Mouse (Mus musculus) layer of hippocampus, adult 2 months (tissue): Measurements from ENCODE around the gene Gm21671. TPM values are rescaled to one million over a fixed set of nuclear protein-coding genes. Genes with fewer than 3 reads are reported as not detected.
"Not testable (repeated sequence)": the region's sequence is repeated elsewhere in the genome, so short reads cannot be mapped to it uniquely, and the experiment has no call there.

Experiments
- DNase-seq, 2 experiments: peaks; one replicate each; pipeline ENCODE4 v3.0.0; 2022; ENCODE audit warnings: low spot score in 2 of 2
- H3K27ac ChIP-seq: fragments of 200-600 bp; 2 replicates; pipeline ENCODE4 v1.8.1; 2022
- H3K4me3 ChIP-seq: fragments of 200-600 bp; 2 replicates; pipeline ENCODE4 v1.8.1; 2022; ENCODE audit warnings: mild to moderate bottlenecking
- long read RNA-seq, 2 experiments: library from polyadenylated mRNA; stranded (forward); transcript quantifications; one replicate each; pipeline ENCODE4 v2.0.0; 2021; ENCODE audit warnings: borderline mapping rate in 2 of 2
- total RNA-seq, 2 experiments: library from RNA; stranded (reverse); gene quantifications; 2 replicates each; pipeline ENCODE4 v1.2.3; 2021

Gm21671 gene
- total RNA-seq = not detected
- long read RNA-seq, experiment 1 = 0 reads
- long read RNA-seq, experiment 2 = 0 reads

DNA sequence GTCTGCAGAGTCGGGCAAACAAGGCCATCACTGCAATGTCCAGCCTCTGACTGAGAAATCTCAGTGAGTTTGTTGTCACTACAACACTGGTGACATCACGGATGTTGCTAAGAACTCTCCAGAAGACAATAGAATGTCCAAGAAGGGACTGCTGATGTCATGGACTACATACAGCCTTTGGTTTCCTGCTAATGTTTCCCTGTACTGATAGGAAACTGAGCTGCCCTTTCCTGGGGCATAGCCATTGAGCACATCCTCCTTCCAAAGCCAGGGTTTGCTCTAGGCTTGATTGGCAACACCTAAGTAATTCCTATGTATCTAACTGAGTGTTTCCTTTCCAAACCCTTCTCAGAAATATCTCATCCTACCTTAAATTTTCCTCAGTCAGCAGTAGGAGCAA is at the start of gene Gm21671:
Gm21671 (minus strand) TSS at position 101 of the 400 bp plus-strand sequence.
- not testable (repeated sequence) for H3K4me3 ChIP-seq, DNase-seq, H3K27ac ChIP-seq

DNA sequence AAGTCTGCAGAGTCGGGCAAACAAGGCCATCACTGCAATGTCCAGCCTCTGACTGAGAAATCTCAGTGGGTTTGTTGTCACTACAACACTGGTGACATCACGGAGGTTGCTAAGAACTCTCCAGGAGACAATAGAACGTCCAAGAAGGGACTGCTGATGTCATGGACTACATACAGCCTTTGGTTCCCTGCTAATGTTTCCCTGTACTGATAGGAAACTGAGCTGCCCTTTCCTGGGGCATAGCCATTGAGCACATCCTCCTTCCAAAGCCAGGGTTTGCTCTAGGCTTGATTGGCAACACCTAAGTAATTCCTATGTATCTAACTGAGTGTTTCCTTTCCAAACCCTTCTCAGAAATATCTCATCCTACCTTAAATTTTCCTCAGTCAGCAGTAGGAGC is 34.3 kb upstream of the Gm21671 start, which contains the start of gene Gm21698:
Gm21698 (minus strand) TSS at position 101 of the 400 bp plus-strand sequence.
- DNase-seq, H3K27ac ChIP-seq, H3K4me3 ChIP-seq: not testable (repeated sequence)

GRCm38 (mm10) chr5:25972563-25972962 is 18.3 kb upstream of the Gm21671 start, which contains the start of gene Gm21680:
Gm21680 (minus strand) TSS chr5:25972663.
- H3K4me3 ChIP-seq, H3K27ac ChIP-seq, DNase-seq: not testable (repeated sequence)

DNA sequence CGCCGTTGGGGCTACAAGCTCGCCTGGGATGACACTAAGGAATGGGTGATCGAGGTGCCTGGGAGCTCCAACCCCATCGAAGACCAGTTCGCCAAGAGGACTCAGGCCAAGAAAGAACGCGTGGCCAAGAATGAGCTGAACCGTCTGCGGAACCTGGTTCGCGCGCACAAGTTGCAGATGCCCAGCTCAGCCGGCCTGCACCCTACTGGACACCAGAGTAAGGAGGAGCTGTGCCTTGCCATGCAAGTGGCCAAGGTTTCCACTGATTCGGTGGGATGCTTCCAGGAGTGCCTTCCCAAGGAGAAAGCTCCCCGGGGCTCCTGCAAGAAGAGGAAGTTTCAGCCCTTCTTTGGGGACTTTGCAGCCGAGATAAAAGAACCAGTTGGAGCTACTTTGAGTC is 2.8 kb upstream of the Gm21671 start:
- H3K4me3 ChIP-seq, H3K27ac ChIP-seq, DNase-seq: not testable (repeated sequence)

GRCm38 (mm10) chr5:25956611-25957010 is 2.4 kb upstream of the Gm21671 start:
- H3K4me3 ChIP-seq, DNase-seq, H3K27ac ChIP-seq: not testable (repeated sequence)

DNA sequence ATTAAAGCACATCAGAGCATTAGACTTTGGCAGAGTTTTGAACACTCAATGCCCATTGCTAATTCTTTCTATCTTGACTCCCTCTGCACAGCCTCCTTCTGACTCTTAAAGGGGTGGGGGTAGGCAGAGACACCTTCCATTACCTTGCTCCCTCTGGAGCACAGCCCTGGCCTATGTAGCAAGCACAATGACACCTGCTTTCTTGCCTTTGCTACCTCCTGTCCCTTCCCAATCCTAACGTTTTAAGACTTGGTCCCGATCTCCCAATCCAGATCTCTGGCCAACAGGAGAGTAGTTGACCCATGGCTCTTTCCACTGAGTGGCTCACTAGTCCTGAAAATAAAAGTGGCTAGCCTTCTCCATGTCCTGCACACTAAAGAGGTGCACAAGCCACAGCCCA is 8.8 kb downstream of the Gm21671 start:
- H3K27ac ChIP-seq, DNase-seq, H3K4me3 ChIP-seq: not testable (repeated sequence)

- H3K27ac ChIP-seq = not testable (repeated sequence)
Observed at GRCm38 (mm10) chr5:25942281-25942680, 11.9 kb downstream of the Gm21671 start, which contains the start of gene Gm21663. Gm21663 (minus strand) TSS chr5:25942381.

More at GRCm38 (mm10) chr5:25942281-25942680, 11.9 kb downstream of the Gm21671 start, which contains the start of gene Gm21663:
- not testable (repeated sequence) for H3K4me3 ChIP-seq, DNase-seq

Other genes starting within 250 kb of the Gm21671 start
- gene Xrcc2, start 248.6 kb downstream of the Gm21671 start, total RNA-seq = 1 to 10 TPM; 6.4 to 6.9 TPM
- gene Actr3b, start 194.4 kb downstream of the Gm21671 start, total RNA-seq = 100 to 1,000 TPM; 136 to 139 TPM
- gene Gm21663, start 12.0 kb downstream of the Gm21671 start, total RNA-seq = not detected
- gene Gm21680, start 18.2 kb upstream of the Gm21671 start, total RNA-seq = not detected
- gene Gm21698, start 34.2 kb upstream of the Gm21671 start, total RNA-seq = not detected
- under 1 TPM in 1 of 2 experiments, not detected in 1; 0.38 TPM for gene Gm1979, start 50.4 kb upstream of the Gm21671 start, total RNA-seq
- gene Gm5862, start 68.5 kb upstream of the Gm21671 start, total RNA-seq = not detected
- not detected for gene Speer4a, start 85.1 kb upstream of the Gm21671 start, total RNA-seq
- gene Gm7347, start 104.2 kb upstream of the Gm21671 start, total RNA-seq = not detected
- not detected for gene Gm10471, start 134.9 kb upstream of the Gm21671 start, total RNA-seq
- not detected for gene 5031410I06Rik, start 150.9 kb upstream of the Gm21671 start, total RNA-seq
- gene Gm10220, start 167.0 kb upstream of the Gm21671 start, total RNA-seq = not detected